Mouse (Mus musculus): ENCODE data around the gene Gm13119. TPM values are rescaled to one million over a fixed set of nuclear protein-coding genes. Genes with fewer than 3 reads are reported as not detected.

Gm13119 gene
- not detected for total RNA-seq (2023)

GRCm38 (mm10) chr4:144357642-144358041 is at the start of gene Gm13119:
Gm13119 (plus strand) TSS chr4:144357942.

GRCm38 (mm10) chr4:144329949-144330348 is 27.8 kb upstream of the Gm13119 start, which contains the start of gene Gm13128:
Gm13128 (plus strand) TSS chr4:144330249.

GRCm38 (mm10) chr4:144377911-144378310 is 20.2 kb downstream of the Gm13119 start, which contains the start of gene Pramef20:
Pramef20 (minus strand) TSS chr4:144377933.

GRCm38 (mm10) chr4:144408290-144408689 is 50.5 kb downstream of the Gm13119 start, which contains the start of gene Pramef12:
Pramef12 (minus strand) TSS chr4:144408464.

Other genes with a start within 250 kb of the Gm13119 start
- gene Oog3, start 195.3 kb upstream of the Gm13119 start, total RNA-seq (2023), result not detected
- gene Oog2, start 167.2 kb upstream of the Gm13119 start, total RNA-seq (2023), result not detected
- not detected for gene C87977, start 144.6 kb upstream of the Gm13119 start, total RNA-seq (2023)
- gene Pramel5, start 77.5 kb upstream of the Gm13119 start, total RNA-seq (2023), result not detected
- not detected for gene Gm13128, start 27.7 kb upstream of the Gm13119 start, total RNA-seq (2023)
- not detected for gene Pramef20, start 20.0 kb downstream of the Gm13119 start, total RNA-seq (2023)
- gene Pramef12, start 50.5 kb downstream of the Gm13119 start, total RNA-seq (2023), result not detected
- not detected for gene 1700012P22Rik, start 80.8 kb downstream of the Gm13119 start, total RNA-seq (2023)
- gene Gm9944, start 95.4 kb downstream of the Gm13119 start, total RNA-seq (2023), result not detected
- not detected for gene Aadacl3, start 105.8 kb downstream of the Gm13119 start, total RNA-seq (2023)
- gene 9430007A20Rik, start 161.9 kb downstream of the Gm13119 start, total RNA-seq (2023), result not detected
- not detected for gene Gm13124, start 207.2 kb downstream of the Gm13119 start, total RNA-seq (2023)

All from B cell, adult 67 days (primary cell).